ENCODE assay signal across 10 mouse cellular contexts in the genomic region with DNA sequence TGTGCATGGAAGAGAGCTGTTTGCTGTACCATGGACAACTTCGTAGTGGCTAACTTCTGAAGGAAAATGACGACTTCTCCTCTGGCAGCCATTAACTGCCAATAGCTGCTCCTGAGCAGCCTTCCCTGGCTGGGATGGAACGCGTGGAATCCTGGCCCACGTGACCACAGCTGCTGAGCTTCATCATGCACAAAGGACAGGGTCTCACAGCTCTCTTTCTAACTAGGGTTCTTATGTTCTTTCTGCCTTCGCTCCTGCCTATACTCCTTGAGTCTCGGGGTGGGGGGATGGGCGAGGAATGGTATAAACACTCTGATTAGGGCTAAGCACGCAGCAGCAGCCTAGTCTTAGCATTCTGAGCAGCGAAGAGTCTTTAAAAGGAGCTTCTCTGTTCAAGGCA. TPM values are rescaled to one million over a fixed set of nuclear protein-coding genes. Genes with fewer than 3 reads are reported as not detected.
DNase-seq lines count a peak whose midpoint lies in the region; ATAC-seq and TF ChIP-seq lines count a peak whose summit lies in the region.
"Had no signal": no experiment of that assay in that cellular context is flagged by ENCODE, and none has a peak within 500 bp of the region (broad histone marks: within the 10 kb centered on the region; RNA-seq: fewer than 3 reads in every experiment).

No protein-coding gene starts in this region.

- no peaks in the 10 kb centered on the region for H3K9me3 ChIP-seq in lung, embryonic 15.5 days
- H3K9me3 ChIP-seq in intestine, embryonic 14.5 days (ENCODE audit: control insufficient read depth, low read length), result no peaks in the 10 kb centered on the region
- H3K9me3 ChIP-seq in lung, postnatal 0 days (ENCODE audit: low read length), result no peaks in the 10 kb centered on the region
- no peaks in the 10 kb centered on the region for H3K9me3 ChIP-seq in stomach, embryonic 15.5 days

- H3K27ac ChIP-seq in lung, embryonic 15.5 days, result 0 out of 2 replicates have a peak overlapping the region, but pooled peaks have one; percentile 21
- peak overlapping the region; percentile 57 for H3K27ac ChIP-seq in intestine, embryonic 14.5 days (ENCODE audit: low read depth)
- no peak overlapping the region; the same call in 1 of the 2 replicates for H3K27ac ChIP-seq in lung, postnatal 0 days (ENCODE audit: low read length)
- no peak overlapping the region for H3K27ac ChIP-seq in stomach, embryonic 15.5 days
- no peak overlapping the region for H3K27ac ChIP-seq in layer of hippocampus, adult 2 months

- H3K4me2 ChIP-seq in lung, embryonic 15.5 days, result peak overlapping the region; percentile 19
- peak overlapping the region; percentile 16; the same call in 1 of the 2 replicates for H3K4me2 ChIP-seq in intestine, embryonic 14.5 days (ENCODE audit: low read length)
- H3K4me2 ChIP-seq in lung, postnatal 0 days (replicated peaks; ENCODE audit: low read depth, low read length), result peak overlapping the region; percentile 9; the same call in 1 of the 2 replicates
- peak overlapping the region; percentile 24; the same call in 1 of the 2 replicates for H3K4me2 ChIP-seq in stomach, embryonic 15.5 days

- no peak overlapping the region for H3K9ac ChIP-seq in lung, embryonic 15.5 days
- H3K9ac ChIP-seq in intestine, embryonic 14.5 days (ENCODE audit: low read length), result no peak overlapping the region
- H3K9ac ChIP-seq in lung, postnatal 0 days (replicated peaks; ENCODE audit: low read depth), result no peak overlapping the region
- H3K9ac ChIP-seq in stomach, embryonic 15.5 days, result no peak overlapping the region

- H3K4me1 ChIP-seq in lung, embryonic 15.5 days, result peaks cover 13% of the 10 kb centered on the region
- H3K4me1 ChIP-seq in intestine, embryonic 14.5 days (replicated peaks; ENCODE audit: control insufficient read depth, insufficient read depth, low read length), result peaks cover 19% of the 10 kb centered on the region; the same call in 1 of the 2 replicates
- H3K4me1 ChIP-seq in lung, postnatal 0 days (ENCODE audit: insufficient read depth, low read depth, low read length), result peaks cover 4% of the 10 kb centered on the region; the same call in 1 of the 2 replicates
- H3K4me1 ChIP-seq in stomach, embryonic 15.5 days, result peaks cover 4% of the 10 kb centered on the region; the same call in 1 of the 2 replicates

- ATAC-seq in lung, embryonic 15.5 days (ENCODE audit: borderline replicate concordance, extremely low read depth, low FRiP score, low TSS enrichment), result peak; percentile 57; the same call in 1 of the 2 replicates
- peak; percentile 53; the same call in 1 of the 2 replicates for ATAC-seq in intestine, embryonic 14.5 days (replicated peaks; ENCODE audit: low FRiP score, low TSS enrichment, low read depth)
- ATAC-seq in lung, postnatal 0 days, result no peak
- 0 out of 2 replicates have a peak, but pooled peaks have one; percentile 29 for ATAC-seq in stomach, embryonic 15.5 days (ENCODE audit: insufficient read depth, low FRiP score, low read depth)

- H3K27me3 ChIP-seq in lung, embryonic 15.5 days, result no peaks in the 10 kb centered on the region
- no peaks in the 10 kb centered on the region for H3K27me3 ChIP-seq in intestine, embryonic 14.5 days (replicated peaks; ENCODE audit: control insufficient read depth, insufficient read depth, low read length)
- no peaks in the 10 kb centered on the region for H3K27me3 ChIP-seq in lung, postnatal 0 days (replicated peaks; ENCODE audit: insufficient read depth, low read length)
- H3K27me3 ChIP-seq in stomach, embryonic 15.5 days (replicated peaks), result no peaks in the 10 kb centered on the region
- H3K27me3 ChIP-seq: megakaryocyte, embryonic 14.5 days had no signal

- TF ChIP-seq EP300 in lung, postnatal 0 days (IDR thresholded peaks at IDR 0.05), result no peak

- no peak overlapping the region for H3K4me3 ChIP-seq in lung, embryonic 15.5 days
- no peak overlapping the region for H3K4me3 ChIP-seq in intestine, embryonic 14.5 days (ENCODE audit: low read depth, low read length)
- H3K4me3 ChIP-seq in lung, postnatal 0 days (ENCODE audit: low read depth, low read length), result no peak overlapping the region
- no peak overlapping the region for H3K4me3 ChIP-seq in stomach, embryonic 15.5 days (replicated peaks)
- H3K4me3 ChIP-seq in layer of hippocampus, adult 2 months, result no peak overlapping the region
- H3K4me3 ChIP-seq: megakaryocyte, embryonic 14.5 days had no signal

- H3K36me3 ChIP-seq in lung, embryonic 15.5 days, result no peaks in the 10 kb centered on the region; the same call in 1 of the 2 replicates
- peaks cover 21% of the 10 kb centered on the region for H3K36me3 ChIP-seq in intestine, embryonic 14.5 days (ENCODE audit: control insufficient read depth, insufficient read depth, low read length)
- no peaks in the 10 kb centered on the region for H3K36me3 ChIP-seq in lung, postnatal 0 days (ENCODE audit: insufficient read depth, low read length)
- no peaks in the 10 kb centered on the region for H3K36me3 ChIP-seq in stomach, embryonic 15.5 days

- DNase-seq in lung, adult 18-20 months, result no peak
- DNase-seq in intestine, embryonic 14.5 days (ENCODE audit: low spot score), result peak; percentile 63
- no peak for DNase-seq in lung, postnatal 0 days (ENCODE audit: low spot score)
- DNase-seq in thymus, postnatal 10 days (ENCODE audit: low spot score in 2 of 2), result no peak
- no peak for DNase-seq in layer of hippocampus, postnatal 10 days (ENCODE audit: low spot score in 2 of 2)
- DNase-seq in layer of hippocampus, adult 2 months (ENCODE audit: low spot score in 2 of 2), result no peak
- DNase-seq: cerebellum, adult 8-10 months had no signal

- no peak for TF ChIP-seq CTCF in lung, postnatal 0 days (IDR thresholded peaks at IDR 0.05)
- no peak for TF ChIP-seq CTCF in layer of hippocampus, adult 2 months (conservative IDR thresholded peaks at IDR 0.05)

- WGBS in lung, embryonic 15.5 days, result 11% methylated on average over 10 of the region's 10 CpGs
- WGBS in intestine, embryonic 14.5 days, result 18% methylated on average over 10 of the region's 10 CpGs
- WGBS in lung, postnatal 0 days, result 25% methylated on average over 10 of the region's 10 CpGs
- WGBS in stomach, embryonic 15.5 days, result 27% methylated on average over 10 of the region's 10 CpGs

RNA-seq across cellular contexts. Expression of a gene that starts 2.0 kb away (rescaled TPM):
- polyA plus RNA-seq in lung, embryonic 15.5 days (2015; fragmentation: Nextera tagmentation; extraction: Ambion mirVana), result 48.2 and 55.6 TPM in 2 replicates
- polyA plus RNA-seq in intestine, embryonic 14.5 days (2014; fragmentation: Nextera tagmentation; extraction: Ambion mirVana), result 7.8 and 10.3 TPM in 2 replicates
- 226 and 360 TPM in 2 replicates for polyA plus RNA-seq in lung, postnatal 0 days (2015; fragmentation: Nextera tagmentation; extraction: Ambion mirVana)
- 13.4 and 13.8 TPM in 2 replicates for polyA plus RNA-seq in stomach, embryonic 15.5 days (2015; fragmentation: Nextera tagmentation; extraction: Ambion mirVana)
- 1 to 10 TPM; 1.8 to 2.8 TPM for total RNA-seq in layer of hippocampus, postnatal 10 days (2021)
- 1 to 10 TPM in 1 of 2 experiments, under 1 TPM in 1; 0.66 to 2.5 TPM for total RNA-seq in layer of hippocampus, adult 2 months (2021)

RNA-seq across cellular contexts. Expression of a gene that starts 20.8 kb away (rescaled TPM):
- 34.1 and 38.8 TPM in 2 replicates for polyA plus RNA-seq in lung, embryonic 15.5 days (2015; fragmentation: Nextera tagmentation; extraction: Ambion mirVana)
- polyA plus RNA-seq in intestine, embryonic 14.5 days (2014; fragmentation: Nextera tagmentation; extraction: Ambion mirVana), result 40.8 and 41.2 TPM in 2 replicates
- 31.6 and 33.8 TPM in 2 replicates for polyA plus RNA-seq in lung, postnatal 0 days (2015; fragmentation: Nextera tagmentation; extraction: Ambion mirVana)
- polyA plus RNA-seq in stomach, embryonic 15.5 days (2015; fragmentation: Nextera tagmentation; extraction: Ambion mirVana), result 37.7 and 45.5 TPM in 2 replicates
- 10 to 100 TPM; 84.3 to 87.3 TPM for total RNA-seq in layer of hippocampus, postnatal 10 days (2021)
- total RNA-seq in layer of hippocampus, adult 2 months (2021), result 10 to 100 TPM; 83.4 to 90.6 TPM

Comparison
In these comparisons a context has a peak if more than half of its experiments do, and no peak if none do; other contexts are left out.
1. H3K27ac ChIP-seq: peak in lung, embryonic 15.5 days (single experiment) and intestine, embryonic 14.5 days (single experiment); none in lung, postnatal 0 days (single experiment), stomach, embryonic 15.5 days (single experiment) and layer of hippocampus, adult 2 months (single experiment).
2. Peak in every context shown above with its lines, with median percentiles within 50 percentile points of each other: H3K4me2 ChIP-seq.